Mouse (Mus musculus): ENCODE measurements around the gene Kcnj1.

Kcnj1 gene

GRCm38 (mm10) chr9:32372202-32372601 is at the start of gene Kcnj1:
Gene Kcnj1 (plus strand): TSS chr9:32372493.
- no peak for DNase-seq (ENCODE audit: low read depth, low spot score)

- no peak for DNase-seq (ENCODE audit: low read depth, low spot score)
These were observed 48.7 kb upstream of the Kcnj1 start for GRCm38 (mm10) chr9:32323610-32324009.

DNA sequence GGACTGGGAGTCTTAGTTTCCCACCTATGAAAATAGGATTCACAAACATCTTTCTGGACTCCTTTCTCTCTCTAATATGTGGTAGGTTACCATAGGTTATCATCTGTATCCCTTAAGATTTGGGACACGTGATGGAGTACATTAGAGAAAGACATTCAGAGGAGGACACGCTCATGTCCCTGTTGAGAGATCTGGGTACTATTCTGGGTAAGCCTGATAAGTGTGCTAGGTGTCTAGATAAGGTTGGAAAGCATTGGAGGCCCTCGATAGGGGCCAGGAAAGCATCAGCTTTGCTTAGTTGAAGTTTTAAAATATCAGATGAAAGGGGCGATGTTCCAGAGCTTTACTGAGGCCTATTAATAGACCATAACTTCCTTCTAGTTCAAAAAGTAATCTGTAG is 43.5 kb upstream of the Kcnj1 start:
- no peak for DNase-seq (ENCODE audit: low read depth, low spot score)

- no peak for DNase-seq (ENCODE audit: low read depth, low spot score)
These were observed 41.1 kb upstream of the Kcnj1 start for GRCm38 (mm10) chr9:32331162-32331561.

DNA sequence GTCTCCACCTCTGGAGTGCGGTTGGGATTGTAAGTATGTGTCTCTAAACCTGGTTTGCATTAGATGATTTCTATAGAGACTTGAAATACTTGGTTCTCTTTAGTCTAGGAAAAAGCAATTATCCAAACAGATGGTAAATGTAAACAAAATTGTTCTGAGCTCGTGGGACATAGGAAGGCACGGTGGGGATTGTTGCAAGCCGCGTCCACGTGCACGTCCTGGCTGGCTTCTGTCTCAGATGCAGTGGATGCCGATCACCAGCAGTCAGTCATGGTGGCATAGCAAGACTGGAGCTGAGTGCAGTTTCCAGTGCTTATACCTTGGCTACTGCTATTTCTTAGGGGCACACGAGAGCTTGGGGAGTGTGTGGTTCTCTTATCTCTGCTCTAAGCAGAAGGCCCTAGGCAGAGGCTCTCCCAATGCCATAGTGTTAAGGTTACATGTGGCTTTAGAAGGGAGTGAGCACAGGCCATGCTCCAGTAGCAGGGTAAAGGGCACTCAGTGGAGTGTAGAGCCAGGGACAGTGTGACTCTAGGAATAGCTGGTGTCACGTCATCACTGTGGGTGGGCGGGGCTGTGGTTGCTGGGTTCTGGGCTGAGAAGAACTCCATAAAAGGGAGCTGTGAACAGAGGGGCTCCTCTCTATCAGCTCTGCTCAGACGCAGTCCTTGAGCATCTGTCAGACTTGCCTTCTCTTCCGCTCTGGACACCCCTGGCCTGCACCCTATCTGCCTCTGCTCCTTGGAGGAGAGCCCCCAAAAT is 36.7 kb upstream of the Kcnj1 start:
- DNase-seq (ENCODE audit: low read depth, low spot score) = no peak

DNA sequence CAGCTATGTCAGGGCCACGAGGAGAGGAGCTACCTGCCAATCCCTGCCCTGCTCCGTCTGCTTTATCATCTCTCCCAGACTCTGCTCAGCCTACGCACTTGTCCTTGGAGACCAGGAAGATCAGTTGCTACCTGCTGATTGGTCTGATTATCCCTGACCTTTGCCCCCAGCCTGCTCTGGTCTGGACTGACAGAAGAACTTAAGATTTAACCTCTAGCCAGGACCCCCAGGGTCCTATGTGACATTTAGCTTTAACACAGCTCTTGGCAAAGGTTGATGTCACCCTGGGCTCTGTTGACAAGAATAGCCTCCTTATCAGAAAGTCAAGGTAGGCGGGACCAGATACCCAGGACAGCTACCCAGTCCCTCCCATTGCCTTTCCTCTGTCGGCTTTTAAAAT is 31.5 kb upstream of the Kcnj1 start:
- no peak for DNase-seq (ENCODE audit: low read depth, low spot score)

DNA sequence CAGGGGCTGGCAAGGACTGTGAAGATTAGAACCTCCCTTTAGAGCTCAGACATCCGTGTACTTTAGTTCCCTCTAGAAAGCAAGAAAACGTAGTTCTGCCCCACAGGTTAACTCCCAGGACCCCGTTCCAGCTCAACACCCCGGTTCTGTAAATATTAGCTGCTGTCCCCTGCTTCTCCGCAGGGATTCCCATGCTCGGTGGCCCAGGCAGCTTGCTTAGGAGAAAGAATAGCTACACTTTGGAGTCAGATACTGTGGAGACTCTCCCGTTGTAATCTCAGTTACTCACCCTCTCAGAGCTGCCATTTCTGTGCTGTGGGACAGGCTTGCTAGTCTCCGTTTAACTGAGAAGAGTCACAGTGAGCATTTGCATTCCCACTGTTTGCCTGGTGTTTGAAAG is 29.4 kb upstream of the Kcnj1 start:
- DNase-seq (ENCODE audit: low read depth, low spot score) = no peak

DNA sequence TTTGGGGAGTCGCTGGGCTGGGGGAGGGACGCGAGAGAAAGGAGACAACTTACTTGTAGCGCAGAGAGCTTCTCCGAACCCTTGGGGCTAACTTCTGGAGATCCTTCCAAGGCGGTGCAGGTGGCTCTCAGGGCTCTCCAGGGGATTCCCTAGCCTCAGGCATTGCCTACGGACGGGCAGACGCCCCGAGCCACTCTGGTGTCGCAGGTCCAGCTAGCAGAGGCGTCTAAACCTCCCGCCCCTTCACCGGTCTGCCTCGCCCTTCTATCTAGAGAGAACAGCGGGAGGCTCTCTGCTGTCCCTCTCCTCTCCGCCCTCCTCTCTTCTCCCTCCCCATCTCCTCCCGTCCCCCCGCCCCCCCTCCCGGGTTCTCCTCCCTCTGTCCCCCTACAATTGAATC is 28.2 kb upstream of the Kcnj1 start, which contains the start of gene Kcnj5:
Kcnj5 (minus strand) TSS at position 300 of the 400 bp plus-strand sequence.
- DNase-seq (ENCODE audit: low read depth, low spot score) = no peak

DNA sequence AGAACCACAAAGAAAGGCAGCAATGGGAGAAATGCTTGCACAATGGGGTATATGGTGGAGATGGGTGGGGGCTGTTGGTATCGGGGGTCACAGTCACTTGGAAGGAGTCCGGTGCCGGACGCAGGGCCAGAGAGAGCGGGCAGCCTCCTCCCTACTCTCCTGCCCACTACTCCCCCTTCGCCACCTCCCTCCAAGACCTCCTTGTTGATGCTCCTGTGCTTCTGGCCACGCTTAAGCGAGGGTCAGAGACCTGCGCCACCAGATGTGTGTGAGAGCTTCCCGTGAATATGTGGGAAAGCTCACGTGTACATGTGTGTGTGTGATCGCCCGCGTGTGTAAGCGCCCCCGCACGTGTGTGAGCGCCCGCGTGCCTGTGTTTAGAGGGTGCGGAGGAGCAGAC is 27.8 kb upstream of the Kcnj1 start:
- DNase-seq (ENCODE audit: low read depth, low spot score) = no peak

- DNase-seq (ENCODE audit: low read depth, low spot score) = no peak
These were observed 24.2 kb upstream of the Kcnj1 start for GRCm38 (mm10) chr9:32348096-32348495.

GRCm38 (mm10) chr9:32349344-32349743 is 22.9 kb upstream of the Kcnj1 start:
- no peak for DNase-seq (ENCODE audit: low read depth, low spot score)

GRCm38 (mm10) chr9:32350332-32350731 is 22.0 kb upstream of the Kcnj1 start:
- DNase-seq (ENCODE audit: low read depth, low spot score) = peak; percentile 60

DNA sequence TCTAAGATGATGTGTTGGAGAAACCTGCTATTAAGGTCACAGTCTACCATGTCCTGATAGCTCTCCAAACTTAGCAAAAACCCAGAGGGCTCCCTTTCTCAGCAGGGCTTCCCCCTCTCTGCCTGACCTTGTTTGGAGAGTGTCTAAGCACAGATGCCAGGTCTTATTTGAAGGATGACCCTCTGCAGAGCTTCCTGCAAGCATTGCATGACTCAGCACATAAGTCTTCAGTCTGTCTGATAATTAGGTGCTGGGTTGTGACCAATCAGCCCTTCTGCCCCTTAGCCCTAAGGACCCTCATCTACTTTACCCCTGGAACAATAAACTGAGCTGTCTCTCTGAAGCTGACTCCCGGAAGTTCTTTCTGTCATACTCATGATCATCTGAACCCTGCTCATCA is 11.5 kb upstream of the Kcnj1 start:
- no peak for DNase-seq (ENCODE audit: low read depth, low spot score)

DNA sequence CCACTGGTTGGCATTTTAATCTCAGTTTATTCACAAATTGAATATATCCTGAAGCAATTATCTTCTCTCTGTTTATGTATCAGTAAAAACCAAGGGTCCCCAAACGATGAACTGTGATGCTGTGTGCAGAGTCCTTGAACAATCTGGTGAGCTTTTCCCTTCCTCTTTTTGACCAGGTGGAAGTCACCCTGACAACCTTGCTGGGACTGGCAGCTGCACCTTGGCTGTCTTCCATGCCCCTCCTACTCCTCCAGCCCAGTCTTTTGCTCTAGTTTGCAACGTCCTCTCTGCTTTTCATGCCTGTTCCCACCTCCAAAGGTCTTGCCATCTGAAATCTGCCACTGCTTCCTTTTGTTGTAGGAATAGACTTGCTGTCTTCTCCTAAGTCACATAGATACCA is 3.5 kb upstream of the Kcnj1 start:
- no peak for DNase-seq (ENCODE audit: low read depth, low spot score)

DNA sequence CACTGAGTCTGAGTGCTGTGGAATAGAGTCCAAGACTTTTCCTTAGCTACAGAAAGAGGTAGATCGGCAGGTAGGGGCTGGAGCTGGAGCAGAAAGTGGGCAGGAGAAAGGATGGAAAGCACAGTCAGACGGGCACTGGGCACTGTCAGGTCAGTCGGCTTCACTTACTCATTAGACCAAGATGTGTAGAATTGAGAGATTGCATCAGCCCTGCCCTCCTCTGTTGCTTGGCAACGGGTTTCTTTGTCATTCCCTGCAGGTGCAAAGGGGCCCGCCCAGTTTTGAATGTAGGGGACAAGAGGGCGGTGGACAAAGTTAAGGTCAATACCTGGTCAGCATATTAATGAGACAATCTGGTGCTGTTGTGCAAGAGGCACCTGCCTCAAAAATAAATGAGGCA is 2.9 kb upstream of the Kcnj1 start:
- no peak for DNase-seq (ENCODE audit: low read depth, low spot score)

DNA sequence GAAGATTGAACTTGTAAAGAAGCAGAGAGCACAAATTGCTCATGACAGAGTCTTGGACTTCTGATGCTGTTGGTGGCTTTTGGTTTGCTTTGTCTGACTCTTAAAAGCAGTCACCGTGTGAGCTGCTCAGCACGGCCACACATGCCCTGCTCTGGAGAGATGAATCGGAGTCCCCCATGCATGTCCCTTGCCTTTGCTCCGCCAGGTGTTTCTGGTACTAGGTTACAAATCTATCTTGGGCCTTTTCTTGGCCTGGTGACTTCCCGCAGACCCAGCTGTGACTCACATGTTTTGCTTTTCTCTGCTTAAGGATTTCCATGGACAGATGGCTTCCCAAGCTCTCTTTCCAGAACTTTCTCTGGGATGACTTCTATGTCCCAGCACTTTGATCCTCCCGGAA is 1.4 kb downstream of the Kcnj1 start:
- DNase-seq (ENCODE audit: low read depth, low spot score) = no peak

DNA sequence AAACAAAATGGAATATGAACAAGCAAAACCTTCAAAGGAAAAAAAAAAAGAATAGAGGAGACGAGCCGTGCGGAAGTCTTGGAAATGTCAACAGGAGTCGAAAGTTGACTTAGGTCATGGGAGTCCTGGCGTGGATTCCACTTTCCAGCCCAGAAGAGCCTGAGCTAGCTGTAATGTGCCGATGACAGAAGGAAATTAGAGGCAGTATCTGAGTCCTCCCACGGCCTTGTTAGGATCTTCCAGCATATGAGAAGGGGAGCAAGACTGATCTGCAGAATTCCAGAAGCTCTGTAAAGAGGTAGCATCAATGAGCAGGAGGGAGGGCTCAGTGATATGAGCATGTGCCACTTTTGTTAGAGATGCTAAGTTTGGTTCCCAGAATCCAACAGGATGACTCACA is 3.7 kb downstream of the Kcnj1 start:
- no peak for DNase-seq (ENCODE audit: low read depth, low spot score)

DNA sequence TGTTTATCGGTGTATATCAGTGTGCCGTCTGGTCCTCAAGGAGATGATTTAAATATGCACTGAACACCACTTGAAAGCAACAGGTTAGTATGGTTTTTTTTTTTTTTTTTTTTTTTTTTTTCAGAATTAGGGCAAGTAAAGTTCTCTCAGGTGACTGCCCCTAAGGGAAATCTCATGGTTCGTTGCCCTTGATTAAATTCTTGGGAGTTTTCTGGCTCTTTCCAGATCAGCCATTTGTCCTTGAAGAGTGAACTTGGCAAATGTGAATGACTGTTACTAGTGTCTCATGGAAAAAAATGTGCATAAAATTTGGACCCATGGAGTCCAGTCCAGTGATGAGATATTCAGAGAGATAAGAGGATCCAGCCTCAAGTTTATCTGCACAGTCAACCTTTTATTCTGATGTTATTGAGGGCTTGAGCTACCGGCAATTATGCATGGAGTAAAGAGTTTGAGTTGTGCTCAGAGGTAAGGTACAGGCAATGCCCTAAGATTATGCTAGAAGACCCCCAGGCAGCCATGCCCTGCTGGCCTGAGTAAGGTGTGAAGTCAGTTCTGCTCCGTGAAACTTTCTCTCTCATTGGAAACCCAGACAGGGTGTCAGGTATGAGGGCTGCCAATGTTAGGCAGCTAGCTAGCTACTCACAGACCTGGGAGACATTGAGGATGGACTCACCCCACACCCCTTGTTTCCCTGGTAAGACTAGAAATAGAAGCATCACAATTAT is 4.7 kb downstream of the Kcnj1 start:
- no peak for DNase-seq (ENCODE audit: low read depth, low spot score)

DNA sequence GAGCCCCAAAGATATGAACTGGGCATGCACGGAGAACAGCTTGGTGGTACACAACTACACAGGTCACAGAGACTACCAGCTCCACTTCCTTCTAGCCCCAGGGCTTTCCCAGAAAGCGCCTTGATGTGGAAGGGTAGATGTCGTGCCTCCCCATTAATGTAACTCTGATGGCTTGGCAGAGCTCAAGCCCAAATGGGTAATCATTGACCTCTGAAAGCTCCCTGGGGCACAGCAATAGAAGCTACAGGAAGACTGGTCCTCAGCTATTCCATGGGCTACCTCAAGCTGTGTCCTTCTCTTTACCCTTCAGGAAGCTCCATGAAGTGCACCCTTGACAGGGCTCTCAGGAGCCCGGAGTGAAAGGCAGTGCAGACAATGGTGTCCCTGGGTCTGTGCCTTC is 12.6 kb downstream of the Kcnj1 start:
- DNase-seq (ENCODE audit: low read depth, low spot score) = no peak

DNA sequence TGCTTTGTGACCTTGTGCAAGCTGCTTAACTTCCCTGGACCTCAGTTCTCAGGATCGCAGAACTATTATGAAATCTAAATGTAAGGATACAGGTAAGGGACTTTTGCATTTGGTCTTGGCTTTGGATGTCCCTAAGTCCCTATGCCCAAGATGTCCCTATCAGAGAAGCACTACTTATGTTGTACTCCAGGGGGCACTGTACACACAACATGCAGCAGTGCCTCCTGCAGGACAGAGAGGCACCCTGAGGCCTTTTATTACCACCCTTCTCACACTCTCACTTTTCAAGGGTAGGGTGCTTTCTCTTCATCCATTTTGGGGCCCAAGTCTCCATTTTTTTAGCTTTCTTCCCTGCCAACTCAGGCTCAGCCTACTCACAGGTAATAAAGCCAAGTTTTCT is 15.8 kb downstream of the Kcnj1 start:
- peak; percentile 53 for DNase-seq (ENCODE audit: low read depth, low spot score)

DNA sequence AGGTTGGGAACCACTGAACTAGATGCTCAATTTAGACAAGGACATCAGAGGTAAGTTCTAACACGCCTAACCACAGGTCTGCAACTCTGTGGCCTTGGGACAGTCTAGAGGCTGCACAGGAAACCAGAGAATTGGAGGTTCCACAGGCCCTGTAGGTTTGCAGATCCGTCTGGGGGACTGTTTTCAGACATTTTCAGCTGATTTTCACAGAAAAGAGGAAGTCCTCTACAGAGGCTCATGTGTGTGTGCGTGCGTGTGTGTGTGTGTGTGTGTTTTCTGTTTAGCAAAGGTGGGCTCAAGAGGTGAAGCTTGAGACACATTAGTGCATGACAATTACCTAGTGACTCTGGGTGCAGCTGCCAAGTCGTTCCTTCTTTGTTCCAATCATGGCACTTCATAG is 18.8 kb downstream of the Kcnj1 start:
- DNase-seq (ENCODE audit: low read depth, low spot score) = no peak

DNA sequence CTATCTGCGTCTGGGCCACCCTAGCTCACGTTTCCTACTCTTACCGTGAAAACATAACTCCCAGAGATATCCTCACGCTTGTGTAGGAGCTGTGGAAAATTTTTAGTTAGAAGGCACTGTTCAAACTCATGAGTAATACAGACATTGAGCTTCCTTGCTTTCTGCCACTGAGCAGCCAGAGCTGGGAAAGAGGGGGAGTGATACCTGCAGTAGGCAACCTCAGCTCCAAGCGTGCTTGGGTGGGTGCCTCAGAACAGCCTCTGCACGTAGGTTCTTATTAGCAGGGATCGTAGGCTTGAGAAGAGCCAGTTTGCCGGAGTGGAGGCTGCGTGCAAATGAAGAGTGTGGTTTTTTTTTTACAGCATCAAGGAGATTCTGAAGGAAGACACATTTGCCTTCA is 19.4 kb downstream of the Kcnj1 start:
- DNase-seq (ENCODE audit: low read depth, low spot score) = no peak

- no peak for DNase-seq (ENCODE audit: low read depth, low spot score)
These were observed 20.4 kb downstream of the Kcnj1 start for GRCm38 (mm10) chr9:32392716-32393115.
